Mouse (Mus musculus) c-Kit-positive CD71-negative TER-119-negative erythroid progenitor cells, embryonic 14.5 days (primary cell): ENCODE measurements at regions not wholly inside any gene's neighbourhood (a gene's known extent, or its start where the extent isn't known, plus 50 kb on each side); places are given as distances from the start of the nearest gene placed in this dataset.

Source experiments
- DNase-seq: peaks from one replicate; pipeline ENCODE4 v3.0.0-alpha.2; 2013; ENCODE audit warnings: low read depth

DNA sequence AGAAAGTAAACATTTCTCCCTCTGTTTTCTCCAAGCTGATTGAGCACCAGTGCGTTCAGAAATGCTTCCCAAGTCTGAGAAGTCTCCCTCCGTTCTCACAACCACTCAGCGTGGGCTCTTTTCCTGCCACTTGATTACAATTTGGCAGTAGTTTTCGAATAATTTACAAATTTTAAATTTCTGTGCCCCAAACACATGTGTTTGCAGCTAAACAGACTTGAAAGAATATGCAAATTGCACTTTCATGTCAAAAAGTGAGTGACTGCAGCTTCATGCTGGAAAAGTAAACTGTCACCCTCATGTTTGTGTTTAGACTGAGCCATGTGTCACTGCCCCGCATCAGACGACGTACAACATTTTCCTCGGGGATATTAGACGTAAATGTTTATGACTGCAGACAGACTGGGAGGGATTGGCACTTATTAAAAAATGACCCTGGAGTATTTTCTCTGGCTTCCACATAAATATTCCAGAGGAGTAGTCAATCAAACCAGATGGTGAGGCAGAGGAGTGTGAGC, 70.6 kb upstream of the Six2 start:
- DNase-seq = no peak

- no peak for DNase-seq
These were observed 69.6 kb upstream of the Six2 start for GRCm38 (mm10) chr17:85757647-85758046.

DNA sequence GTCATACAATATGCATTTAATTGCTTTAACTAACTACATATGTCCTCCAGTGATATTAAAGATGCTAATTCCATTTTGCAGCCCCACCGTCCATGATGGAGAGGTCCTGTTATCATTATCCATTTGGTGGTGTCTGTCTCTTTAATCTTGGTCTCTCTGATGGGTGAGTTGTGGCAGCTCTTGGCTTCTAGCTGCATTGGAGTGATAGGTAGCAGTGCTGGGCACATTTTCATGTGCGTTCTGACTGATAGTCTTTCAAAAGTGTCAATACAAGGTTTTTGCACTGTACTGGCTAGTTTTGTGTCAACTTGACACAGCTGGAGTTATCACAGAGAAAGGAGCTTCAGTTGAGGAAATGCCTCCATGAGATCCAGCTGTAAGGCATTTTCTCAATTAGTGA, 67.5 kb upstream of the Six2 start:
- no peak for DNase-seq

DNA sequence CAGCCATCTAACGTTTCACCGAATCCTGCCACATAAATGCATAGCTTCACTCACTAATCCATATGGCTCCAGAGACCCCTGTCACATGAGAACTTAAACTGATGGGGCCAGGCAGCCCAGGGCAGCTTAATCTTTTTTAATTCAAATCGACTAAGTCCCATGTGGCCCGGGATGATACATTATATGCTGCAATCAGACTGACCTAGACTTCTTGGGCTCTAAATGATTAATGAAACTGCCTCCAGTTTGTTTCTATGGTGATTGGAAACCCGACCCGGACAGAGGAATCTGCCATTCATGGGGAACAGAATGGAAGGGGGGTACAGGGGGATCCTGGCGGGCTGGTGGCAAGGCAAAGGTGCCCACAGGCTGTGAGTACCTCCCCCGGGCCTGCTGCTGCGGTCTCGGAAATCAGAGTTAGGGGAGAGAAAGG, 60.6 kb upstream of the Six2 start:
- no peak for DNase-seq

DNA sequence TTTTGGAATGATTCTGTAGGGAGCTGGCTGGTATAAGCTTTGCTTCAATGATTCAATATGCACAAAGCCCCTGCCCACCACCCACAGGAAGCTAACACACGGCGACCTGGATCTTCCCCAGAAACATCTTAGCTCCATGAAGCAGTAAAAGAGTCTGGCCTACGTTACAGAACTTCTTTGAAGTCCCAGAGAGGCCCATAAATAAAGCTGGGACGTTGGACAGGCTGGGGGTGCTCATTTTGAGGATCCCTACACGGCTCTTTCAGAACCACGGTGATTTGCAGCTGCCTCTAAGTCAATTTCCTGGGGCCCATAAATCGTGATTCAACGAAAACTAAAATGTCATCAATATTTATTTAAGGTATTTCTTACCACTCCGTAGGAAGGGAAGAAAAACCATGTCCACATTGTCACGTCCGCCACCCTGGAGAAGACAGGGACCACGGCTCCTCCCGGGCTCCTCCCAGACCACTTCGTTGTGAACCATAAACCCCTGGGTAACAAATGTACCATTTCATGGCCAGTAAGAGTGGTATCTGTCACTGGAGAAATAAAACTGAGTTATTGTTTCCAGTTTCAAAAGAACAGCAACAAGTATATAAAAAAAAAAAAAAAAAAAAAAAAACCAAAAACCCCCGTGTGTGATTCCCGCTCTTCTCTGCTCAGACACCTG, 60.0 kb upstream of the Six2 start:
- DNase-seq = no peak
